Mouse (Mus musculus): Measurements from ENCODE around the gene Gm47283.
A peak's percentile ranks its signal among the peaks of the same experiment; 100 is the strongest.
"Not testable (repeated sequence)": the region's sequence is repeated elsewhere in the genome, so short reads cannot be mapped to it uniquely, and the experiment has no call there.

Gene Gm47283

GRCm38 (mm10) chrY:90784438-90784837 lies at the start of gene Gm47283:
Gene Gm47283 (plus strand): TSS chrY:90784738.
- not testable (repeated sequence) for DNase-seq (ENCODE audit: low spot score in 2 of 2)

- not testable (repeated sequence) for DNase-seq (ENCODE audit: low spot score in 2 of 2)
Observed at GRCm38 (mm10) chrY:90735181-90735895, 49.2 kb upstream of the Gm47283 start.

- DNase-seq (ENCODE audit: low spot score in 2 of 2): not testable (repeated sequence)
Observed at GRCm38 (mm10) chrY:90736217-90737000, 48.1 kb upstream of the Gm47283 start.

- DNase-seq (ENCODE audit: low spot score in 2 of 2): no peak
Observed at GRCm38 (mm10) chrY:90737606-90738430, 46.7 kb upstream of the Gm47283 start.

- DNase-seq (ENCODE audit: low spot score in 2 of 2): no peak
Observed at GRCm38 (mm10) chrY:90738431-90738680, 46.2 kb upstream of the Gm47283 start.

GRCm38 (mm10) chrY:90738841-90739530 lies 45.6 kb upstream of the Gm47283 start:
- peak; percentile 46 to 68 for DNase-seq (ENCODE audit: low spot score in 2 of 2)

GRCm38 (mm10) chrY:90739531-90740012 lies 45.0 kb upstream of the Gm47283 start:
- DNase-seq (ENCODE audit: low spot score in 2 of 2): peak; percentile 48 to 75

GRCm38 (mm10) chrY:90740013-90740561 lies 44.5 kb upstream of the Gm47283 start:
- DNase-seq (ENCODE audit: low spot score in 2 of 2): peak; percentile 17 to 67

- DNase-seq (ENCODE audit: low spot score in 2 of 2): peak; percentile 27 to 64
Observed at GRCm38 (mm10) chrY:90741006-90741405, 43.5 kb upstream of the Gm47283 start.

GRCm38 (mm10) chrY:90741452-90742260 lies 42.9 kb upstream of the Gm47283 start:
- peak; percentile 60 to 81 for DNase-seq (ENCODE audit: low spot score in 2 of 2)

GRCm38 (mm10) chrY:90742261-90743052 lies 42.1 kb upstream of the Gm47283 start:
- DNase-seq (ENCODE audit: low spot score in 2 of 2): peak; percentile 21 to 47

- peak; percentile 28 to 51 for DNase-seq (ENCODE audit: low spot score in 2 of 2)
Observed at GRCm38 (mm10) chrY:90743053-90743810, 41.3 kb upstream of the Gm47283 start.

- peak in 1 of 2 experiments; percentile 45 for DNase-seq (ENCODE audit: low spot score in 2 of 2)
Observed at GRCm38 (mm10) chrY:90743811-90744220, 40.7 kb upstream of the Gm47283 start.

- peak; percentile 96 to 100 for DNase-seq (ENCODE audit: low spot score in 2 of 2)
Observed at GRCm38 (mm10) chrY:90744381-90744981, 40.1 kb upstream of the Gm47283 start.

GRCm38 (mm10) chrY:90745256-90745655 lies 39.3 kb upstream of the Gm47283 start:
- not testable (repeated sequence) for DNase-seq (ENCODE audit: low spot score in 2 of 2)

- DNase-seq (ENCODE audit: low spot score in 2 of 2): not testable (repeated sequence)
Observed at GRCm38 (mm10) chrY:90754721-90755120, 29.8 kb upstream of the Gm47283 start, which contains the start of gene Gm21860. Gene Gm21860 (minus strand): TSS chrY:90754821.

GRCm38 (mm10) chrY:90839077-90839476 lies 54.5 kb downstream of the Gm47283 start, which contains the start of gene Gm21748:
Gene Gm21748 (minus strand): TSS chrY:90839177.
- DNase-seq (ENCODE audit: low spot score in 2 of 2): not testable (repeated sequence)

Measured in cerebellum, postnatal 4 days (tissue).